Mouse (Mus musculus) heart, adult 2 months (tissue): ENCODE results near the gene Cdh18.

Experiments used
- CTCF ChIP-seq: fragments of 200-600 bp; IDR thresholded peaks from 2 replicates; pipeline ENCODE4 v1.8.1; 2022; ENCODE audit warnings: antibody characterized with exemption, mild to moderate bottlenecking, moderate library complexity
- EP300 ChIP-seq: fragments of 200-500 bp; IDR thresholded peaks from 2 replicates; pipeline ENCODE4 v1.6.1; 2011; ENCODE audit warnings: low read depth, low read length, control low read depth; ENCODE audit not compliant: insufficient read depth

- no peak for TF ChIP-seq CTCF
- no peak for TF ChIP-seq EP300
These were observed 681.8 kb downstream of the Cdh18 start for GRCm38 (mm10) chr15:23230616-23231015.
